Mouse (Mus musculus): ENCODE measurements around the gene Foxc2. TPM values are rescaled to one million over a fixed set of nuclear protein-coding genes. Genes with fewer than 3 reads are reported as not detected.

The Foxc2 gene
- polyA plus RNA-seq, 1 experiment from 2014 or later, result 3.3 TPM

GRCm38 (mm10) chr8:121117906-121118305 lies 1.9 kb downstream of the Foxc2 start:
- Histone ChIP-seq H3K27me3 (ENCODE audit: low read depth, poor library complexity, severe bottlenecking) (peaks cover 97% of the 10 kb centered on the region), H3K36me3 (no peaks in the 10 kb centered on the region), H3K4me1 (peaks cover 64% of the 10 kb centered on the region), H3K4me3 (peak overlapping the region; percentile 59), H3K27ac (peak overlapping the region; percentile 78), H3K9me3 (replicated peaks) (no peaks in the 10 kb centered on the region)
- under 1% methylated on average over 28 of the region's 28 CpGs for WGBS
- DNase-seq (ENCODE audit: low spot score), result peak; percentile 67

DNA sequence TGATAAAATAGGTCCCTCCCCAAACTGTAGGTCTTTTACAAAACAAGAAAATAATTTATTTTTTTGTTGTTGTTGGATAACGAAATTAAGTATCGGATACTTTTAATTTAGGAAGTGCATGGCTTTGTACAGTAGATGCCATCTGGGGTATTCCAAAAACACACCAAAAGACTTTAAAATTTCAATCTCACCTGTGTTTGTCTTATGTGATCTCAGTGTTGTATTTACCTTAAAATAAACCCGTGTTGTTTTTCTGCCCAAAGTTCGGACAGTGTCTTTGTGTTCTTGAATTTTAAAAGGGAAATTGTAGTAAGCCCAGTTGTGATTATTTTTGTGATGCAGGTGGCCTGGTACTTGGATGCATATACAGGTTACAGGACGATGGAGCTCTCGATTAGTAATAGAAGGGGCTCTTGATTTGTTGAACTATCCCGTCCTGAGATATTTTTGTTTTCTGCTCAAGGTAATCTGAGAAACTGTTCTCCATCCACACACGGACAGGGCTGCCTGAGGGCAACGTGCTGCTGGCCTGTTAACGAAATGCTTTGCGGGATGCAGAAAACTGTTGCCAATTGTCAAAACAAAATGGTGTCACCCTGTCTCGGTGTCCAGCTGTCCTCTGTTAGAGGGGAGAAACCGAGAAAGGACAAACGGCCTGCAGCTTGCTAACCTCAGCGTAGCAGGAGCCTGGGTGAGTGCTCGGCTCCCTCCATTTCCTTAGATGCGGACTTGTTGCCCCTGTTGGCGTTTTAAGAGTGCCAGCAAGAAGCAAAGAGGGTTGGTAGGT lies 2.9 kb downstream of the Foxc2 start:
- WGBS, result 2% methylated on average over 18 of the region's 18 CpGs
- H3K27me3 ChIP-seq (ENCODE audit: low read depth, poor library complexity, severe bottlenecking), result peaks cover 98% of the 10 kb centered on the region
- H3K4me3 ChIP-seq, result peak overlapping the region; percentile 59
- H3K4me1 ChIP-seq, result peaks cover 56% of the 10 kb centered on the region
- no peak overlapping the region for H3K27ac ChIP-seq
- H3K9me3 ChIP-seq (replicated peaks), result no peaks in the 10 kb centered on the region
- DNase-seq (ENCODE audit: low spot score), result peak; percentile 54
- H3K36me3 ChIP-seq, result no peaks in the 10 kb centered on the region

DNA sequence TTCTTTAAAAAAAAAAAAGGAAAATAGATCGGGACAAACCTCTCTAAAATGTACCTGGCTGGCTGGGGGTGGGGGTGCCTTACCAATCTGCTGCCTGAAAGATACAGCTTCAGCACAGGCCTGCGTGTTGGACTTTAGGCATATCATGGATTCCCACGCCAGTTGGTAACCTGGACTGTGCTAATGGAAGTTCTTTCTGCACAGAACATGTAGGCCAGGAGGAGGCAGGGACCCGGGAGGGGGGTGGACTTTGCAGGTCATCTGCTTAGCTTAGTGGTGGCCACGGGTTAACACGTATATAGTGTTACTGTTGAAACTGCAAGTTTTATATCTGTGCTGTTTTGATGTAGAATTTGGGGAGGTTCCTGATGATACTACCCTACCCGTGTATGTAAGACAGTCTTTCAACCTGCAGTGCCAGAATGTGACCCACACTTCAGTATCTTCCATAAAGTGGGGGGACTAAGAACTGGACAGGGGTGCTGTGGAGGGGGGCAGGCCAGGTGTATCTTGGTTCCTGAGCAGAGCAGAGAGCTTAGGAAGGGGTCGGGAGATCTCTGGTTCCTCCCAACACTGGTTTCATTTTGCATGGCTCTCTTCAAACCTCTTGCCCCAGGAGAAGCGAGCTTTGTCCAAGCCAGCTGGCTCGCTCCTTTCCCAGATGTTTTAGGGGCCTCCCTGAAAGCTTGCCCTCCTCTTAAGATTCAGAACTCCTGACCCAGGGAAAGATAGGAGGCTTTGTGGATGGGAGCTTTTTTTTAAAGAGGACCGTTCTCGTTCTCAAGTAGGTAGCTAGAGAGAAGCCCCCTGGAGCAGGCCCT lies 3.9 kb downstream of the Foxc2 start:
- Histone ChIP-seq H3K27me3 (ENCODE audit: low read depth, poor library complexity, severe bottlenecking) (peaks cover 98% of the 10 kb centered on the region), H3K36me3 (no peaks in the 10 kb centered on the region), H3K27ac (no peak overlapping the region), H3K4me3 (peak overlapping the region; percentile 59), H3K4me1 (peaks cover 53% of the 10 kb centered on the region), H3K9me3 (replicated peaks) (no peaks in the 10 kb centered on the region)
- 7% methylated on average over 12 of the region's 12 CpGs for WGBS
- peak; percentile 52 for DNase-seq (ENCODE audit: low spot score)

- Histone ChIP-seq H3K27me3 (ENCODE audit: low read depth, poor library complexity, severe bottlenecking) (peaks cover 98% of the 10 kb centered on the region), H3K4me3 (peak overlapping the region; percentile 59), H3K4me1 (peaks cover 56% of the 10 kb centered on the region), H3K27ac (no peak overlapping the region), H3K9me3 (replicated peaks) (no peaks in the 10 kb centered on the region), H3K36me3 (no peaks in the 10 kb centered on the region)
- 15% methylated on average over 17 of the region's 17 CpGs for WGBS
- peak; percentile 46 for DNase-seq (ENCODE audit: low spot score)
Measured at GRCm38 (mm10) chr8:121120456-121121419, 4.8 kb downstream of the Foxc2 start.

DNA sequence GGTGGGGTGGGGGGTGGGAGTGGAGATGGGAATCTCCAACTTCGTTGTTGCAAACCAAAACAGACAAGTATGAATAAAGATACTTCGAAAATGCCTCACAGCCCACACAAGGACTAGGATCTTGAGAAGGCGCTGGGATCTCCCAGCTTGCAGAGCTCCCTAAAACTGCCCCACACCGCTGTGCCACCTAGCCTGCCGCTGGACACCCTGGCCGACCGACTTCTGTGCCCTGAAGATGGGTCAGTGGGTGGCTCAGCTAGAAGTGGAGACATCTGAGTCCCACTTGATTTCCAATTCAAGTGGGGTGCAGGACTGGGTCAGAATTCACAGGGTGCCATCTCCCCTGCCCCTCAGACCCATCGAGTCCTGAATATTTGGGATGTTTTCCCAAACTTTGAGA lies 5.7 kb downstream of the Foxc2 start:
- no peak overlapping the region for H3K4me3 ChIP-seq
- 13% methylated on average over 8 of the region's 8 CpGs for WGBS
- DNase-seq (ENCODE audit: low spot score), result no peak
- H3K9me3 ChIP-seq (replicated peaks), result no peaks in the 10 kb centered on the region
- H3K36me3 ChIP-seq, result no peaks in the 10 kb centered on the region
- H3K4me1 ChIP-seq, result peaks cover 59% of the 10 kb centered on the region
- peaks cover 100% of the 10 kb centered on the region for H3K27me3 ChIP-seq (ENCODE audit: low read depth, poor library complexity, severe bottlenecking)
- no peak overlapping the region for H3K27ac ChIP-seq

DNA sequence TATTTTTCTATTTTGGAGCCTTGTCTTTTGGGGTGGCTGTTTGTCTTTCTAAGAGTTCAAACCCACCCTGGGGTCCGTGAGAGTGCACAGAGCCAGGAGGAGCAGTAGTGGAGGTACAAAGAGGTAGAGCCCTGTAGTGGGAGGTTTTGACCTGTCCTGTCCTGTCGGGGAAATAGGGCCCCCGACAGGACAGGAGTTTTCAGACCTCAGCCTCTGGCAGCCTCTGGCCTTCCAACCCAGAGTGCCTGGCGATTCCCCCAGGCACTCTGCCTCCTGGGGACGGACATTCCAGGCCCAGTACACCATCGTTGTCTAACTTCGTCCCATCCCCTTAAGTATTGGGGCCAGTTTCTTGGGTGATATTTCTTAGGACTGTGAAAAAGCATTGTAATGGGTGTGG lies 6.4 kb downstream of the Foxc2 start:
- peaks cover 59% of the 10 kb centered on the region for H3K4me1 ChIP-seq
- peaks cover 100% of the 10 kb centered on the region for H3K27me3 ChIP-seq (ENCODE audit: low read depth, poor library complexity, severe bottlenecking)

GRCm38 (mm10) chr8:121123113-121123512 lies 7.1 kb downstream of the Foxc2 start:
- Histone ChIP-seq H3K27ac (no peak overlapping the region), H3K9me3 (replicated peaks) (no peaks in the 10 kb centered on the region), H3K27me3 (ENCODE audit: low read depth, poor library complexity, severe bottlenecking) (peaks cover 100% of the 10 kb centered on the region), H3K36me3 (no peaks in the 10 kb centered on the region), H3K4me3 (no peak overlapping the region), H3K4me1 (peaks cover 57% of the 10 kb centered on the region)
- 57% methylated on average over 2 of the region's 2 CpGs for WGBS
- no peak for DNase-seq (ENCODE audit: low spot score)

More for the DNA sequence above, 6.4 kb downstream of the Foxc2 start:
- Histone ChIP-seq H3K4me3 (no peak overlapping the region), H3K27ac (no peak overlapping the region), H3K36me3 (no peaks in the 10 kb centered on the region), H3K9me3 (replicated peaks) (no peaks in the 10 kb centered on the region)
- DNase-seq (ENCODE audit: low spot score), result no peak
- WGBS, result 11% methylated on average over 7 of the region's 7 CpGs

DNA sequence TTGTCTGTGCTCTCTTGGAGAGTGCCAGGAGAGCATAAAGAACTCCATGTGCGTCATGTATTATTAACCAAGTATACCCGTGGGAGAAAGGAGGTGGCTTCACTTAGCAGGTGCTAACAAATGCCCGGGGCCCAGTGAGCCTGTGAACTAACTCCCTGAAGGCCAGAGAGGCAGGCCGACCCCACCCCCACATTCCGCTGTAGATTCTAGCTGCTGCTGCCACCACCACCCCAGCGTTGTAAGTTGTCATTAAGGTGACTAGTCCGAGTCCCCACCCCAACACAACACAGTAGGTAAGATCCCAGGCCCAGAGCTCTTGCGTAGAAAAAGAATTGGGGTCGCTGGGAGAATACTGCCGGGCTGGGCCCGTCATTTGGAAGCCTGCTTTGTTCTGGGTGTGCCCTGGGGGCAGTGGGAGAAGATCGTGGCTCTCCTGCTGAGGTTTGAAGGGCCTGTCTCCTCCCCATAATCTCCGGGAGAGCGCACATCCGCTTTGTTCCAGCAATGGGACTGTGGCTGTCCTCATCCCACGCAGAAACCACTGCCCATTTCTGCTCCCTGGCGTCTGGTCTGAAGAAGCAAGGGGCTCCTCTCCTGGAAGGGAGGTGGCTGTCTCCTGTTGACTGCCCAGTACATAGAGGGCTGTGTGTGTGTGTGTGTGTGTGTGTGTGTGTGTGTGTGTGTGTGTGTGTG lies 8.7 kb downstream of the Foxc2 start:
- under 1% methylated on average over 17 of the region's 17 CpGs for WGBS
- peaks cover 100% of the 10 kb centered on the region for H3K27me3 ChIP-seq (ENCODE audit: low read depth, poor library complexity, severe bottlenecking)
- H3K27ac ChIP-seq, result peak overlapping the region; percentile 47; the same call in 1 of the 2 replicates
- peak; percentile 41 for DNase-seq (ENCODE audit: low spot score)
- peaks cover 66% of the 10 kb centered on the region for H3K4me1 ChIP-seq
- H3K36me3 ChIP-seq, result no peaks in the 10 kb centered on the region
- peak overlapping the region; percentile 39 for H3K4me3 ChIP-seq
- no peaks in the 10 kb centered on the region for H3K9me3 ChIP-seq (replicated peaks)

DNA sequence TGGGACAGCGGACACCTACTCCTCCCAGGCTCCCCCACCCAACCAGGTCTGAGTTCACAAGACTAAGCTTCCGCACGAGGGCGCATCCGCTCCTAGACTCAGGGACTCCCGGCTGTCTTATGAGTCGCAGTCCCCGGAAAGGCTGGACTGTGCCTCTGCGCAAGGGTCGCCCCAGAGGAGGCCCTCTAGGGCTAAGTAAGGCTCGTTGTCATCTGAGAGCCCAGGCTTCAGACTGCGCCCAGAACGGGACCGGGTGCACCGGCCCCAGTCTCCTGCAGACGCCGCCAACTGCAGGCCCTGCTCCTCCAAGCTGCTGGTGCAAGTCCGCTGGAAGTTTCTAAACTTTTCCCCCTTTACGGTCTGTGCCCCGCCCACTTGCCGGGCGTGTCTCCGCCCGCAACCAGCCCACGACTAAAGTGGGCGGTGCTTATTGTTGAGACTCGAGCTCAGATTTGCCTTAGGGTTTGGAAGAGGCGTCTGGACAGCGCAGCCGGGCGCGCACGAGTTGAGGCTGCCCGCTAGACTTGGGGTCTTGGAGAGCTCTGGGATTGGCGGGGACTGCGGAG lies 9.4 kb downstream of the Foxc2 start:
- Histone ChIP-seq H3K9me3 (replicated peaks) (no peaks in the 10 kb centered on the region), H3K36me3 (no peaks in the 10 kb centered on the region), H3K27ac (peak overlapping the region; percentile 47; the same call in 1 of the 2 replicates), H3K27me3 (ENCODE audit: low read depth, poor library complexity, severe bottlenecking) (peaks cover 100% of the 10 kb centered on the region), H3K4me3 (peak overlapping the region; percentile 39), H3K4me1 (peaks cover 59% of the 10 kb centered on the region)
- peak; percentile 79 for DNase-seq (ENCODE audit: low spot score)
- WGBS, result under 1% methylated on average over 36 of the region's 36 CpGs

DNA sequence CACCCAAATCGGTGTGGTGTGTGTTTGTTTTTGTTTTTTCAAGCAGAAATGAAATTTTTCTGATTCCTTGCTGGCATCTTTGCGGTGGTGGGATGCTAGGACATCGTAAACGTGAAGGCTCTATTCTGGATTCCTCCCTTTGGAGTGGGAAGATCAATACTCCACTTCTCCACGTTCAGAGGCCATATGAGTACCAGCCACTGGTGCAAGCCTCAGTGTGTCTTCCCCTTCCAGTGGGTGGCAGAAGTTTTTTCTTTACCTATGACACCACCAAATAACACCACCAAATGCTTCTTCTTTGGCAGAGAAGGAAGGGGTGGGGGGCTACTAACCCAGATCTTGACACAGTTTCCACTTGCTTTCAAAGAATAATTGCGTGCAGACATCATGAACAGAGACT lies 10.2 kb downstream of the Foxc2 start:
- Histone ChIP-seq H3K27me3 (ENCODE audit: low read depth, poor library complexity, severe bottlenecking) (peaks cover 100% of the 10 kb centered on the region), H3K36me3 (no peaks in the 10 kb centered on the region), H3K27ac (no peak overlapping the region), H3K4me3 (peak overlapping the region; percentile 39; the same call in 1 of the 2 replicates), H3K9me3 (replicated peaks) (no peaks in the 10 kb centered on the region), H3K4me1 (peaks cover 51% of the 10 kb centered on the region)
- 5% methylated on average over 6 of the region's 6 CpGs for WGBS
- no peak for DNase-seq (ENCODE audit: low spot score)

DNA sequence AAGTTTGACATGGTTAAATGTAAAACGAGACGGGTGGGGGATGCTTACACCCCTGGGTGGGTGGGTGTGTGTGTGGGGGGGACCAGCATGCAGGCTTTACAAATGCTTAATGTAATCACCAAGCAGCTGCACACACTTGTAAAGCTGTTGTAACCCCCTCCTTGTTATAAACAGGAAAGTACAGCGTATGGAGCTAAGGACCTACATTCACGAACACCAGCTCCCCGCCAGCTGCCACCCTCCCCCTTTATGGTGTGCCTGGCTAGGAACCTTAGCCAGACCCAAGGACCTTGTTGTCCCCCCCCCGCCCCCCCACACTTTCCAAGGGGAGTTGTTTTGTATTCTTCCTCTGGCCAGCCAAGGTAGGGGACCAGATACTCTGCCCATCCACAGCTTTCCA lies 10.7 kb downstream of the Foxc2 start:
- Histone ChIP-seq H3K9me3 (replicated peaks) (no peaks in the 10 kb centered on the region), H3K4me1 (peaks cover 50% of the 10 kb centered on the region), H3K27me3 (ENCODE audit: low read depth, poor library complexity, severe bottlenecking) (peaks cover 98% of the 10 kb centered on the region), H3K36me3 (no peaks in the 10 kb centered on the region), H3K4me3 (no peak overlapping the region), H3K27ac (no peak overlapping the region)
- 6% methylated on average over 6 of the region's 6 CpGs for WGBS
- no peak for DNase-seq (ENCODE audit: low spot score)
